Mouse (Mus musculus) gastrocnemius, postnatal 4 days (tissue): ENCODE measurements around the gene Dnmt1. TPM values are rescaled to one million over a fixed set of nuclear protein-coding genes. Genes with fewer than 3 reads are reported as not detected.

Experiments used
- DNase-seq, 2 experiments: peaks; one replicate each; pipeline ENCODE4 v3.0.0; 2021 to 2022; ENCODE audit warnings: low spot score in 2 of 2, mixed read lengths in 2 of 2
- total RNA-seq, 2 experiments: library from RNA; stranded (reverse); gene quantifications; 2 replicates each; pipeline ENCODE4 v1.2.3; 2021

Gene Dnmt1
- total RNA-seq, 2 experiments from 2014 or later = 44.5 to 46.0 TPM

DNA sequence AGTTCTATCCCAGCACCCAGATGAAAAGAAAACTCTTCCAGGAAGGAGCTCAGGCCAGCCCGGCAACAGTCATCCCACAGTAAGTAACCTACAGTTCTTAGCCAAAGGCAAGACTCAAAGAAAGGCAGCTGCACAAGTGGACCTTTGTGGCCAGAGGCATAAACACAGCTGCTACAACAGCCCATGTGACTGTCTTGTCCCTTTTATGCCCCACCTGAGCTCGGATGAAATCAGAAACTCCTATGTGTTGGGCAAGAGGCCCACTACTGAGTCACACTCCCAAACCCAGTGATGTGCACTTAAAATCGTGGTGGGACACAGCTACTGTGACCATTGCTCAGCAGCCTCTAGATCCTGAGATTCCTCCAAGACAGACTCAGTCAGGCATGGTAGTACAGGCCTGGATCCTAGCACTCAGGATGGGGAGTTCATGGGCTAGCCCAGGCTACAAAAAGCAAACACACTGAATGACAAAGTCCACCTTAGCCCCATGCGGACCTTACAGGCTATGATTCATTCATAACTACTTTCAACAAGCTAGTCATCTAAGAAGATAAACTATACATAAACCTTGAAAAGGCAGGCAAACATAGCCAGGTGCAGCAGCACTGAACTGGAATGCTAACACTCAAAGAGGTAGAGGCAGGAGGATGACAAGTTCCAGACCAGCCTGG lies 14.9 kb downstream of the Dnmt1 start:
- DNase-seq = no peak

DNA sequence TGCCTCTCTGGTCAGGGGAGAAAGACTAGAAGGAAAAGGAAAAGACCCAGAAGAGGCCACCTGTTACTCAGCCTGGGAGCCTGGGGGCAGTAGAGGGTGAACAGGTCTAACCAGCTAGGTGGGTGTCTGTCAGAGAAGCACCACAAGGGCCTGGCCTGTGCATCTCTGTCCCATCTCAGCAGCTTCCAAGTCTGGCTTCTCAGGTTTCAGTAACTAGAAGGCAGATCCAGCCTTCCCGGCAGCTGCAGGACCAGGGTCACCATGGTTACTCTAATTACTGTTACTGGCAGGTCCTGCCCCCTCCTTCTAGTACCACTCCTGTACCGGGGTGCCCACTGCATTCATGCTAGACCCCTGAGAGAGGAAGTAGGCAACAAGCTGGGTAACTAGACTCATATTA lies 15.8 kb downstream of the Dnmt1 start:
- no peak for DNase-seq

DNA sequence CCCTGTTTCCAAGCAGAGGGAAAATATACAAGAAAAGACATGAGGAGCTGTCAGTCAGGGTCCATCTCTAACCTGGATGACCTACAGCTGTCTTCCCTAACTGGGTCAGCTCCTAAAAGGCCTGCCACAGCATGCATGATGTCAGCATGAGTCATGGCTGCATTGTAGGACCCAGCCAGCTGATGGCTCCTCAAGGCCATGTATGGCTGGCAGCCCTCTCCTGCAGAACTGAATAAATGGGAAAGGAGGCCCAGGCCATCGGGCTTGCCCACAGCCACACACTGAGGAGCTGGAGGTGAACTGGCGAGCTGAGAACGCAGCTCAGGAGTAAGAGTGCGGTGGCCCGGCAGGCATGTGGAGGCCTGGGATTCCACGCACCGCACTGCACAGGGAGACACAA lies 16.3 kb downstream of the Dnmt1 start:
- no peak for DNase-seq

GRCm38 (mm10) chr9:20923258-20923657 lies 36.4 kb downstream of the Dnmt1 start:
- DNase-seq = no peak

GRCm38 (mm10) chr9:20916160-20916559 lies 43.5 kb downstream of the Dnmt1 start:
- DNase-seq = no peak

DNA sequence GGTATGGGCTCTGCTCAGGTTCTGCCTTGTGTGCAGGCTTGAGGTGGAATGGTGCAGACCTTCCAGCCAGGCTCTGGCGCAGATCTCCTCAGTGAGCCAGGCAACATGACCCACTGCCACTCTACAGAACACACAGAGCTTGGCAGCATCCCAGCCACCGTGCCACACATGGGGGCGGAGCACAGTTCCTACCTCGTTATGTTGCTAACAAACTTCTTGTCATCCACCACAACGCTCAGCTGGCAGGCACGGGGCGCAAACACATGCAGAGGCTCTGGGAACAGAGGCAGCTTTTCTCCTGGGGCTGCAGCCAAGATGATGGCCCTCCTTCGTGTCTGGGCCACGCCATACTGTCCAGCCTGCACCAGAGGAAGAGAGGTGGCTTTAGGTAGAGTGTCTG lies 49.7 kb downstream of the Dnmt1 start:
- no peak for DNase-seq

DNA sequence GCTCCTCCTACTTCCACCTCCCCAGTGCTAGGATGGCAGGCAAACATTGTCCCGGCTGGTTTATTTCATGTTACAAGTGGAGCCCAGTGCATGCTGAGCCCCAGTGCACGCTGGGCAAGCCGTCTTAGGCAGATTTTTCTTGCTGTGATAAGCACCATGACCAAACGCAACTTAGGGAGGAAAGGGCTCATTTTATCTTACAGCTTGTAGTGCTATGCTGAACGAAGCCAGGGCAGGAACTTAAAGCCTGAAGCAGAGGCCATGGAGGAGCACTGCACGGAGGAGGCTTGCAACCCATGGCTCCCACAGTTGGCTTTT lies 57.6 kb downstream of the Dnmt1 start:
- DNase-seq = no peak

DNA sequence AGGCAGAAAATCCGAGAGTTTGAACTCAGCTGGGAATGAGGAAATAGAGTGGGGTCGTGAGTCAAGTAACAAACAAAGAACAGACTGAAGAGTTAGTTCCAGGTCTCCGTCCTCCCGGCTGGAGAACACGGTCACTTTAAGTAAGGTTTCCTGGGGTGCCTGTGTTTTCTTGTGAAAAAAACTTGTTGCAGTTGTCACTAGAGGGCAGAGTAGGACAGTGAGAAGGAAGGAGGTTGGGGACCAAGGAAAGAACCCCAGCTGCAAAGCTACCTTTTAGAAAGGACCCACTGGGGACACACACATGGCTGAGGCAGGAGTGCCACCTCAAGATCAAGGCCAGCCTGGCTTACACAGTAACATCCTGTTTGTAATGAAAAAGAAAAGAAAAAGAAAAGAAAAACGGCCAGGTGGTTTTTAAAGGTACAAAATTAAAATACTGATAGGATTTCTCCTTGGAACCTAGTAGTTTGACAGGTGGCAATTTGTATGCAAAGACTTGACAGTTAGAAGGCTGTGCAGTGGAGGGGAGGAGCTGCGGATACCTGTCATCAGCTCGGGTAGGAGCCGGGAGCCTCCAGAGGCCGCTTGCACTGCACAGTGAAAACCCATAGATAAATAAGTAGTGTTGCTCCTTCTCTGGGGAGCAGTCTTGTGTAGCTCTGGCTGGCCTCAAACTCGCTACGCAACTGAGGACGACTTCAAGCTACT lies 58.1 kb downstream of the Dnmt1 start:
- no peak for DNase-seq

- DNase-seq = peak; percentile 77 to 87
Observed at GRCm38 (mm10) chr9:20898511-20899073, 61.1 kb downstream of the Dnmt1 start, which contains the start of gene Eif3g. TSS of gene Eif3g (minus strand) at chr9:20898623.

GRCm38 (mm10) chr9:20897736-20898510 lies 61.8 kb downstream of the Dnmt1 start:
- no peak for DNase-seq

DNA sequence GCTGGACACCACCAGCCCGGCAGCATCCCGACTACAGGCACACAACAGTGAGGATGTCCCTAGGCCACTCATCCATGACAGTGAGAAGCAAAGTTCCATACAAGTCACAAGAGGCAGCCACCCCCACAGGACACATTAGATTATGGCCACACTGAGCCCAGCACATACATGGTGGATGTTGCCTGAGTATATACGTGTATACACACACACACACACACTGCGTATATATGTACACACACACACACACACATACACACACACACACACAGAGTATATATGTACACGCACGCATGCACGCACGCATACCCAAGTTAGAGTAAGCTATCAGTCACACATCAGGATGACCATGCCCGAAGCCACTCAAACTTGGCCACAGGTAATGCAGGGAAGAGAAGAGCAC lies 64.3 kb downstream of the Dnmt1 start:
- DNase-seq = no peak

GRCm38 (mm10) chr9:20894629-20895028 lies 65.1 kb downstream of the Dnmt1 start:
- no peak for DNase-seq

- no peak for DNase-seq
Observed at GRCm38 (mm10) chr9:20893590-20894343, 65.9 kb downstream of the Dnmt1 start.

DNA sequence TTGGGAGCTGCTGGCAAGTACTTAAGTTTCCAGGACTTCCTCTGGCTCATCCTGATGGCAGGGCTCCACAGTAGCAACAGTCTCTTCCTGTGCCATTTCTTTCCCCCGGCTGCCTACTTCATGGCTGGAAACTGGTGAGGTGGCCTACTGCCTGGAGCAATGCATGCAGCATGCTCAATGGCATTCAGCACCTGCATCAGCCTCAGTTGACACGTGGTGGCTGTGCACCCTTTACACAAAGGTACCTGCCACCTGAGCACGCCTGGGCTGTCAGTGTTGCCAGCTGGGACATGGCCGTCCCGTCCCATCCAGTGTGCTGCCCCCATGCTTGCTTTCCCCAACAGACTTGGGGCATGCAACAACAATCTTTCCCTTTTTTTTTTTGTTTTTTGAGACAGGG lies 66.6 kb downstream of the Dnmt1 start:
- DNase-seq = no peak

- no peak for DNase-seq
Observed at GRCm38 (mm10) chr9:20892104-20892653, 67.5 kb downstream of the Dnmt1 start.

DNA sequence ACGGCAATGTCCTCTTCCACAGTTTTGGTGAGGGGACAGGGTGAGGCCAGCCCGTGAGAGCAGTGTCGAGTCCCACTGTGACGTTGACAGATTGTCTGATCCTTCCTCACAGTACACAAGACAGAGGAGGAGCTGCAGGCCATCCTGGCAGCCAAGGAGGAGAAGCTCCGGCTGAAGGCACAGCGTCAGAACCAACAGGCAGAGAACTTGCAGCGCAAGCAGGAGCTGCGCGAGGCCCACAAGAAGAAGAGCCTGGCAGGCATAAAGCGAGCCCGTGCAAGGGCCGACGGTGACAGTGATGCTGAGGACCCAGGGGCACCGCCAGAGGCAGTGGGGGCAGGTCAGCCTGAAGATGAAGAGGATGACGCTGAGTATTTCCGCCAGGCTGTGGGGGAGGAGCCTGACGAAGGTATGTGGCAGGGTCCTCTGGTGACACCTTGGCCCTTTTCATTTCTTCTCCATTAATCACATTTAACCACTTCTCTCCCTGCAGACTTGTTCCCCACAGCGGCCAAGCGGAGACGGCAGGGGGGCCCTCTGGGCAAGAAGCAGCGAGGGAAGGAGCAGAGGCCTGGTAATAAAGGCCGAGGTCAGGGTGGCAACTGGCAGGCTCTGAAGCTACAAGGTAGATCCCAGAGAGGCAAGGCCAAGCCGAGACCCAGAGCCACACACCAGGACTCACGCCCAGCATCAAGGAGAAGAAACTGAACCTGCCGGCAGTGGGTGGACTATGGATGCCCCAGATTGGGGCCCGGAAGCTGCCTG lies 68.2 kb downstream of the Dnmt1 start:
- no peak for DNase-seq

GRCm38 (mm10) chr9:20890411-20890810 lies 69.3 kb downstream of the Dnmt1 start:
- DNase-seq = no peak

DNA sequence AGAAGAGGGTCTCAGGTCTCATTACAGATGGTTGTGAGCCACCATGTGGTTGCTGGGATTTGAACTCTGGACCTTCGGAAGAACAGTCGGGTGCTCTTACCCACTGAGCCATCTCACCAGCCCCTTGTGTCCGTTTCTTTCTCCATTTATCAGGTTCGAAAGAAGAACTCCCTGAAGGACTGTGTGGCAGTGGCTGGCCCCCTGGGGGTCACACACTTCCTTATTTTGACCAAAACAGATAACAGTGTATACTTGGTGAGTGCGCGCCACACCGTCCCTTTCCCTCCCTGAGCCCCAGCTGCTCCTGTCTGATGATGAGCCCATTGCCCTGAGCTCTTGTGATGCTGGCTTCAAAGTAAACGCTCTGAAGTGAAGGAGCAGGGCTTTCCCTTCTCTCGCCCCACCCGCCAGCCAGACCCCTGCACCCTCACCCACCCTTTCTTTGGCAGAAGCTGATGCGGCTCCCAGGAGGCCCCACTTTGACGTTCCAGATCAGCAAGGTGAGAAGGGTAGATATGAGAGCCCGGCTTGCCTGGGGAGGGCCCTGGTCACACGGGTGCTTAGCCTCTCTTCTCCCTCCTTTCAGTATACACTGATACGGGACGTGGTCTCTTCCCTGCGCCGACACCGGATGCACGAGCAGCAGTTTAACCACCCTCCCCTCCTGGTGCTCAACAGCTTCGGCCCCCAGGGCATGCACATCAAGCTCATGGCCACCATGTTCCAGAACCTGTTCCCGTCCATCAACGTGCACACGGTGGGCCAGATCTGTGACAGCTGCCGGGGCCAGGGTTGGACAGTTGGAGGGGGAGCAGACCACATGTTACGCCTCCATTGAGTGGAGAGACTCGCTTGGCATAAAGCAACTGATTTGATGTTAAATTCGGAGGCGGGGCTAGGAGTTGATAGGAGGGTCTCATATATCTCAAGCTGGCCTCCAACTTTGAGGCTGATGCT lies 70.2 kb downstream of the Dnmt1 start:
- no peak for DNase-seq

DNA sequence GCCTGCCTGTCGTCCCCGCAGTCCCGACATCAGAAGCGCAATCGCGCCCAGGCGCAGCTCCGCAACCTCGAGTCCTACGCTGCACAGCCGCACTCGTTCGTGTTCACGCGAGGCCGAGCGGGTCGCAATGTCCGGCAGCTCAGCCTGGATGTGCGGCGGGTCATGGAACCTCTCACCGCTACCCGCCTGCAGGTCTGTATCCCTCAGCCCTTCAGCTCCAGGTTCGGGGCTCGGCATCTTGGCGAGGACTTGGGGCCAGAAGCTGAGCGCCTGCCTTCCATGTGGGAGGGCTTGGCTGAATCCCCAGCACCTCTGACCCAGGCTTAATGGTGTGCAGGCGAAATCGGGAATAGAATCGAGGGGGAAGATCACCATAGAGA lies 71.3 kb downstream of the Dnmt1 start:
- no peak for DNase-seq
